Mouse (Mus musculus) limb, embryonic 11.5 days (tissue): ENCODE measurements around the gene Stard3. TPM values are rescaled to one million over a fixed set of nuclear protein-coding genes. Genes with fewer than 3 reads are reported as not detected.
A peak's percentile ranks its signal among the peaks of the same experiment; 100 is the strongest.

ENCODE experiments used
- ATAC-seq: fragments of 200-750 bp; cut with Nextera tagmentation; 2 replicates; pipeline ENCODE4 v1.8.0; 2017; ENCODE audit warnings: low read depth; ENCODE audit not compliant: insufficient number of reproducible peaks, low FRiP score, low TSS enrichment
- DNase-seq: peaks from one replicate; pipeline ENCODE4 v3.0.0-alpha.2; 2015; ENCODE audit warnings: low spot score
- H3K27ac ChIP-seq: fragments of 300-500 bp; sonication (generic); replicated peaks from 2 replicates; pipeline ENCODE4 v1.5.1; 2014; ENCODE audit warnings: low read depth, mild to moderate bottlenecking, low read length
- H3K27me3 ChIP-seq: fragments of 300-500 bp; sonication (generic); 2 replicates; pipeline ENCODE4 v1.6.1; 2014; ENCODE audit warnings: mild to moderate bottlenecking, low read length, mixed read lengths; ENCODE audit not compliant: control insufficient read depth, insufficient read depth
- H3K36me3 ChIP-seq: fragments of 300-500 bp; sonication (generic); 2 replicates; pipeline ENCODE4 v1.6.1; 2014; ENCODE audit warnings: mild to moderate bottlenecking, low read length, moderate library complexity, mixed read lengths; ENCODE audit not compliant: control insufficient read depth, insufficient read depth
- H3K4me1 ChIP-seq: fragments of 300-500 bp; sonication (generic); 2 replicates; pipeline ENCODE4 v1.6.1; 2014; ENCODE audit warnings: low read length, mixed read lengths; ENCODE audit not compliant: control insufficient read depth, insufficient read depth
- H3K4me2 ChIP-seq: fragments of 300-500 bp; sonication (generic); 2 replicates; pipeline ENCODE4 v1.6.1; 2014; ENCODE audit warnings: low read depth, mild to moderate bottlenecking, moderate library complexity; ENCODE audit not compliant: severe bottlenecking
- H3K4me3 ChIP-seq: fragments of 300-500 bp; sonication (generic); 2 replicates; pipeline ENCODE4 v1.5.1; 2014; ENCODE audit warnings: low read depth, low read length
- H3K9ac ChIP-seq: fragments of 300-500 bp; sonication (generic); 2 replicates; pipeline ENCODE4 v1.6.1; 2014; ENCODE audit warnings: mild to moderate bottlenecking, low read length
- H3K9me3 ChIP-seq: fragments of 300-500 bp; sonication (generic); 2 replicates; pipeline ENCODE4 v1.6.1; 2016; ENCODE audit warnings: low read length; ENCODE audit not compliant: control insufficient read depth
- WGBS: fragments of 180-500 bp; shearing (Covaris S2); extraction: QIAGEN DNeasy Blood & Tissue Kit; methylation state at CpG from one replicate; pipeline ENCODE4 v1.1.7; 2014; 5-methylcytosine and 5-hydroxymethylcytosine counted together
- polyA plus RNA-seq: library from polyadenylated mRNA; unstranded; fragments of >200 nt; fragmentation: Nextera tagmentation; extraction: Ambion mirVana; gene quantifications from 2 replicates; pipeline ENCODE4 v1.2.1, GENCODE M21; 2014

Gene Stard3
- polyA plus RNA-seq, 1 experiment from 2014 or later = 37.7 TPM

- 24% methylated on average over 7 of the region's 7 CpGs for WGBS
- Histone ChIP-seq H3K9me3 (no peaks in the 10 kb centered on the region), H3K27me3 (peaks cover 4% of the 10 kb centered on the region; the same call in 1 of the 2 replicates), H3K9ac (peak overlapping the region; percentile 72; the same call in 1 of the 2 replicates), H3K27ac (no peak overlapping the region), H3K4me1 (peaks cover 16% of the 10 kb centered on the region), H3K4me2 (peak overlapping the region; percentile 57), H3K36me3 (no peaks in the 10 kb centered on the region), H3K4me3 (peak overlapping the region; percentile 72)
- DNase-seq = no peak
- no peak for ATAC-seq
These were observed 55.6 kb downstream of the Stard3 start for GRCm38 (mm10) chr11:98413731-98414130.

- Histone ChIP-seq H3K4me3 (no peak overlapping the region), H3K9ac (no peak overlapping the region), H3K27me3 (peaks cover 4% of the 10 kb centered on the region; the same call in 1 of the 2 replicates), H3K27ac (no peak overlapping the region), H3K36me3 (no peaks in the 10 kb centered on the region), H3K4me1 (peaks cover 12% of the 10 kb centered on the region), H3K4me2 (peak overlapping the region; percentile 57; the same call in 1 of the 2 replicates), H3K9me3 (no peaks in the 10 kb centered on the region)
- ATAC-seq = no peak
- DNase-seq = no peak
- 26% methylated on average over 2 of the region's 2 CpGs for WGBS
These were observed 56.0 kb downstream of the Stard3 start for GRCm38 (mm10) chr11:98414162-98414561.

- Histone ChIP-seq H3K9me3 (no peaks in the 10 kb centered on the region), H3K4me2 (no peak overlapping the region), H3K36me3 (no peaks in the 10 kb centered on the region), H3K4me1 (peaks cover under 1% of the 10 kb centered on the region; the same call in 1 of the 2 replicates), H3K4me3 (no peak overlapping the region), H3K27me3 (no peaks in the 10 kb centered on the region), H3K9ac (no peak overlapping the region), H3K27ac (no peak overlapping the region)
- DNase-seq (no peak), ATAC-seq (no peak)
- WGBS = 76% methylated on average over 1 of the region's 1 CpGs
These were observed 58.9 kb downstream of the Stard3 start for GRCm38 (mm10) chr11:98417074-98417473.

- H3K9ac ChIP-seq = no peak overlapping the region
- no peaks in the 10 kb centered on the region for H3K9me3 ChIP-seq
- DNase-seq (no peak), ATAC-seq (no peak)
- H3K36me3 ChIP-seq = 0 out of 2 replicates have a peak, but pooled peaks cover 3% of the 10 kb centered on the region
- H3K27ac ChIP-seq = no peak overlapping the region
- H3K27me3 ChIP-seq = no peaks in the 10 kb centered on the region
- no peak overlapping the region for H3K4me2 ChIP-seq
- no peak overlapping the region for H3K4me3 ChIP-seq
- 67% methylated on average over 6 of the region's 6 CpGs for WGBS
- H3K4me1 ChIP-seq = no peaks in the 10 kb centered on the region
These were observed 60.1 kb downstream of the Stard3 start for GRCm38 (mm10) chr11:98418273-98418672.

- no peak overlapping the region for H3K9ac ChIP-seq
- no peak overlapping the region for H3K4me3 ChIP-seq
- no peaks in the 10 kb centered on the region for H3K9me3 ChIP-seq
- 0 out of 2 replicates have a peak, but pooled peaks cover 3% of the 10 kb centered on the region for H3K36me3 ChIP-seq
- ATAC-seq (no peak), DNase-seq (no peak)
- H3K4me2 ChIP-seq = no peak overlapping the region
- H3K27ac ChIP-seq = no peak overlapping the region
- no peaks in the 10 kb centered on the region for H3K27me3 ChIP-seq
- no peaks in the 10 kb centered on the region for H3K4me1 ChIP-seq
- 80% methylated on average over 10 of the region's 10 CpGs for whole genome bisulfite sequencing
These were observed 60.9 kb downstream of the Stard3 start for GRCm38 (mm10) chr11:98418939-98419547.

GRCm38 (mm10) chr11:98426592-98426991 is 68.4 kb downstream of the Stard3 start:
- no peaks in the 10 kb centered on the region for H3K9me3 ChIP-seq
- H3K27me3 ChIP-seq = no peaks in the 10 kb centered on the region
- H3K4me2 ChIP-seq = no peak overlapping the region
- H3K4me1 ChIP-seq = no peaks in the 10 kb centered on the region
- H3K27ac ChIP-seq = no peak overlapping the region
- H3K9ac ChIP-seq = no peak overlapping the region
- H3K36me3 ChIP-seq = peaks cover 8% of the 10 kb centered on the region
- DNase-seq = no peak
- H3K4me3 ChIP-seq = no peak overlapping the region
- 96% methylated on average over 7 of the region's 7 CpGs for WGBS
- ATAC-seq = no peak

- 92% methylated on average over 5 of the region's 5 CpGs for WGBS
- Histone ChIP-seq H3K27ac (no peak overlapping the region), H3K4me1 (no peaks in the 10 kb centered on the region), H3K9ac (no peak overlapping the region), H3K4me2 (no peak overlapping the region), H3K36me3 (peaks cover 8% of the 10 kb centered on the region), H3K27me3 (no peaks in the 10 kb centered on the region), H3K4me3 (no peak overlapping the region), H3K9me3 (no peaks in the 10 kb centered on the region)
- no peak for DNase-seq
- no peak for ATAC-seq
These were observed 70.3 kb downstream of the Stard3 start for GRCm38 (mm10) chr11:98428436-98428835.
